Mouse (Mus musculus): Measurements from ENCODE around the gene Rgs7bp. TPM values are rescaled to one million over a fixed set of nuclear protein-coding genes. Genes with fewer than 3 reads are reported as not detected.

Rgs7bp gene
- polyA plus RNA-seq, 1 experiment: 90.1 TPM

- Histone ChIP-seq H3K4me1 (ENCODE audit: control insufficient read depth, insufficient read depth, low read length) (peaks cover 2% of the 10 kb centered on the region; the same call in 1 of the 2 replicates), H3K4me3 (ENCODE audit: insufficient read depth, low read length) (peak overlapping the region; percentile 85), H3K27ac (ENCODE audit: insufficient read depth, low read length) (peak overlapping the region; percentile 94; the same call in 1 of the 2 replicates)
- TF ChIP-seq POLR2A (IDR thresholded peaks at IDR 0.05; ENCODE audit: extremely low read depth, insufficient read depth, low read length) (no peak), CTCF (IDR thresholded peaks at IDR 0.05; ENCODE audit: extremely low read depth, insufficient read depth, low read length) (no peak)
These were observed 195 bp upstream of the Rgs7bp start for GRCm38 (mm10) chr13:105054941-105055309.

- Histone ChIP-seq H3K4me3 (ENCODE audit: insufficient read depth, low read length) (peak overlapping the region; percentile 85), H3K4me1 (ENCODE audit: control insufficient read depth, insufficient read depth, low read length) (peaks cover 5% of the 10 kb centered on the region; the same call in 1 of the 2 replicates), H3K27ac (ENCODE audit: insufficient read depth, low read length) (peak overlapping the region; percentile 94)
- TF ChIP-seq POLR2A (IDR thresholded peaks at IDR 0.05; ENCODE audit: extremely low read depth, insufficient read depth, low read length) (peak; percentile 27; the same call in 1 of the 2 replicates), CTCF (IDR thresholded peaks at IDR 0.05; ENCODE audit: extremely low read depth, insufficient read depth, low read length) (no peak)
These were observed 1.1 kb downstream of the Rgs7bp start for GRCm38 (mm10) chr13:105053618-105054017.

GRCm38 (mm10) chr13:105051432-105051831 is 3.3 kb downstream of the Rgs7bp start:
- Histone ChIP-seq H3K4me1 (ENCODE audit: control insufficient read depth, insufficient read depth, low read length) (peaks cover 20% of the 10 kb centered on the region), H3K27ac (ENCODE audit: insufficient read depth, low read length) (no peak overlapping the region), H3K4me3 (ENCODE audit: insufficient read depth, low read length) (peak overlapping the region; percentile 85)
- TF ChIP-seq CTCF (IDR thresholded peaks at IDR 0.05; ENCODE audit: extremely low read depth, insufficient read depth, low read length) (no peak), POLR2A (IDR thresholded peaks at IDR 0.05; ENCODE audit: extremely low read depth, insufficient read depth, low read length) (no peak)

DNA sequence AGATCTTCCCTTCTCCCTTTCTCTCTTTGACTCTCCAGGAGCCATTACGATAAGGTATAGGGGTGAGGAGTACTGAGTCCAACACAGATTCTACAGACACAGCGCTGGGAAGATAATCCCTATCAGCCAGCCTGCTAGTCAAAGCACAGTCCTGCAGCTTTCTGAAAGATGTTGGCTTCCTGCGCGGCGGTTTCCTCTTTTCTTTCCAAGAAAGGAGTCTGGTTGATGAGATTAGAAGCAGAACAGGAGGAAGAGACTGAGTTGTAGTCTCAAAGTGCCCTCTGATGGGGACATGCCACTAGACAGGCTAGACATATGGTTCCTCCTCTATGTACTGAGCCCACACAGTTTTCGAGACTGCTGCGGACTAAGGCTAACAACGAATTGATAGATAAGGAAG is 6.1 kb downstream of the Rgs7bp start:
- H3K4me3 ChIP-seq (ENCODE audit: insufficient read depth, low read length): no peak overlapping the region
- H3K4me1 ChIP-seq (ENCODE audit: control insufficient read depth, insufficient read depth, low read length): peaks cover 20% of the 10 kb centered on the region
- no peak overlapping the region for H3K27ac ChIP-seq (ENCODE audit: insufficient read depth, low read length)
- TF ChIP-seq CTCF (IDR thresholded peaks at IDR 0.05; ENCODE audit: extremely low read depth, insufficient read depth, low read length) (peak; percentile 21; the same call in 1 of the 2 replicates), POLR2A (IDR thresholded peaks at IDR 0.05; ENCODE audit: extremely low read depth, insufficient read depth, low read length) (no peak)

DNA sequence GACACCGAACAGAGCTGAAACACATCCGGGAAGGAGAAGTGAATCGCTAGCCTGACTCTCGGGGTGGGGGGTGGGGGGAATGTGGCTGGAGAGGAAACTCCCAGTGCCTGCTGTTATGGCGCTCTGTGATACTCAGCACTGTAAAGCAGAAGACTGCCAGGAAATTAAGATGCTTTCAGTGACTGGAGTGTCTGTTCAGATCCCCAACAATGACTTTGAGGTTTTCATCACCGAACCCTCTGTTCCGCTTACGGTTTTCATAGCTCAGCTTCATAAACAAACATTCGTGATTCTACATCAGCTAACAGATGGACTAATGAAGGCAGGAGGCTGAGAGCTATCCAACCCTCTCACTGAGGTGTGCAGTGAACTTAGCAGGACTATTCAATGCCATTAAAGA is 7.4 kb downstream of the Rgs7bp start:
- Histone ChIP-seq H3K27ac (ENCODE audit: insufficient read depth, low read length) (no peak overlapping the region), H3K4me1 (ENCODE audit: control insufficient read depth, insufficient read depth, low read length) (peaks cover 20% of the 10 kb centered on the region), H3K4me3 (ENCODE audit: insufficient read depth, low read length) (0 out of 2 replicates have a peak overlapping the region, but pooled peaks have one; percentile 6)
- TF ChIP-seq POLR2A (IDR thresholded peaks at IDR 0.05; ENCODE audit: extremely low read depth, insufficient read depth, low read length): no peak
- TF ChIP-seq CTCF (IDR thresholded peaks at IDR 0.05; ENCODE audit: extremely low read depth, insufficient read depth, low read length): no peak

GRCm38 (mm10) chr13:105043882-105044281 is 10.8 kb downstream of the Rgs7bp start:
- Histone ChIP-seq H3K4me3 (ENCODE audit: insufficient read depth, low read length) (no peak overlapping the region), H3K27ac (ENCODE audit: insufficient read depth, low read length) (no peak overlapping the region), H3K4me1 (ENCODE audit: control insufficient read depth, insufficient read depth, low read length) (peaks cover 21% of the 10 kb centered on the region)
- TF ChIP-seq POLR2A (IDR thresholded peaks at IDR 0.05; ENCODE audit: extremely low read depth, insufficient read depth, low read length) (no peak), CTCF (IDR thresholded peaks at IDR 0.05; ENCODE audit: extremely low read depth, insufficient read depth, low read length) (no peak)

GRCm38 (mm10) chr13:105038334-105038733 is 16.4 kb downstream of the Rgs7bp start:
- Histone ChIP-seq H3K4me1 (ENCODE audit: control insufficient read depth, insufficient read depth, low read length) (peaks cover 9% of the 10 kb centered on the region), H3K4me3 (ENCODE audit: insufficient read depth, low read length) (no peak overlapping the region), H3K27ac (ENCODE audit: insufficient read depth, low read length) (peak overlapping the region; percentile 8; the same call in 1 of the 2 replicates)
- TF ChIP-seq POLR2A (IDR thresholded peaks at IDR 0.05; ENCODE audit: extremely low read depth, insufficient read depth, low read length) (no peak), CTCF (IDR thresholded peaks at IDR 0.05; ENCODE audit: extremely low read depth, insufficient read depth, low read length) (no peak)

- Histone ChIP-seq H3K27ac (ENCODE audit: insufficient read depth, low read length) (0 out of 2 replicates have a peak overlapping the region, but pooled peaks have one; percentile 8), H3K4me1 (ENCODE audit: control insufficient read depth, insufficient read depth, low read length) (peaks cover 9% of the 10 kb centered on the region), H3K4me3 (ENCODE audit: insufficient read depth, low read length) (no peak overlapping the region)
- TF ChIP-seq CTCF (IDR thresholded peaks at IDR 0.05; ENCODE audit: extremely low read depth, insufficient read depth, low read length): no peak
- no peak for TF ChIP-seq POLR2A (IDR thresholded peaks at IDR 0.05; ENCODE audit: extremely low read depth, insufficient read depth, low read length)
These were observed 16.9 kb downstream of the Rgs7bp start for GRCm38 (mm10) chr13:105037816-105038215.

GRCm38 (mm10) chr13:105031882-105032281 is 22.8 kb downstream of the Rgs7bp start:
- no peak for TF ChIP-seq POLR2A (IDR thresholded peaks at IDR 0.05; ENCODE audit: extremely low read depth, insufficient read depth, low read length)
- TF ChIP-seq CTCF (IDR thresholded peaks at IDR 0.05; ENCODE audit: extremely low read depth, insufficient read depth, low read length): no peak
- H3K27ac ChIP-seq (ENCODE audit: insufficient read depth, low read length): no peak overlapping the region
- no peak overlapping the region for H3K4me3 ChIP-seq (ENCODE audit: insufficient read depth, low read length)
- H3K4me1 ChIP-seq (ENCODE audit: control insufficient read depth, insufficient read depth, low read length): peaks cover 6% of the 10 kb centered on the region

DNA sequence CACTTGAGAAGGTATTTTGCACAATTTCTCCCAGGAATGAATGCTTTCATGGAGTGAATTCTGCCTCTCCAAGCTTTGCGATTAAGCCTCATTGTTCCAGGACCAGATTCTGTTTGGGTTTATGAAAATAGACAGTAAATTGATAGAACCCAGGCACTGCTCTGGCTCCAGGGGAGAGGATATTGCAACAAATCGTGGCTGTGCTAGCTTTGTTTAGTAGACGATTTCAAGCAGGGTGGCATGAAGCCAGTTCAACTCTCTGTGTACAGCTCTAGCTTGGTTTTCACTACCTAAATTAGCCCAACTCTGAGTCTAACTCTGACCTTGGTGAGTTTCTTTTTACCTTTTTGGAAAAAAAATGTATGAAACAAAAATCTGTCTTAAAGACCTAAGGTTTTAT is 26.5 kb downstream of the Rgs7bp start:
- H3K27ac ChIP-seq (ENCODE audit: insufficient read depth, low read length): no peak overlapping the region
- no peak overlapping the region for H3K4me3 ChIP-seq (ENCODE audit: insufficient read depth, low read length)
- TF ChIP-seq CTCF (IDR thresholded peaks at IDR 0.05; ENCODE audit: extremely low read depth, insufficient read depth, low read length): no peak
- no peak for TF ChIP-seq POLR2A (IDR thresholded peaks at IDR 0.05; ENCODE audit: extremely low read depth, insufficient read depth, low read length)
- peaks cover 6% of the 10 kb centered on the region for H3K4me1 ChIP-seq (ENCODE audit: control insufficient read depth, insufficient read depth, low read length)
